In genomic region chr11:98563025-98563424, GRCm38 (mm10) we compare ENCODE assay signal across 31 mouse cellular contexts. TPM values are rescaled to one million over a fixed set of nuclear protein-coding genes. Genes with fewer than 3 reads are reported as not detected.
"Had no signal": no experiment of that assay in that cellular context is flagged by ENCODE, and none has a peak within 500 bp of the region (broad histone marks: within the 10 kb centered on the region; RNA-seq: fewer than 3 reads in every experiment).

No protein-coding gene starts in this region.

- DNase-seq: kidney, postnatal 10 days; kidney, postnatal 36 days; layer of hippocampus, postnatal 36 days; liver, embryonic 13.5 days; lung, adult 2 months; lung, postnatal 14 days; lung, postnatal 4 days; midbrain, embryonic 14.5 days; spleen, adult 18-20 months; thymus, adult 18-20 months; thymus, postnatal 36 days had no signal

- H3K27ac ChIP-seq: kidney, embryonic 15.5 days; left cerebral cortex, adult 2 months; liver, embryonic 13.5 days; stomach, embryonic 15.5 days had no signal

- H3K4me3 ChIP-seq: kidney, embryonic 15.5 days; left cerebral cortex, adult 2 months; liver, embryonic 13.5 days; stomach, embryonic 15.5 days had no signal

- H3K36me3 ChIP-seq: kidney, embryonic 15.5 days; liver, embryonic 13.5 days; stomach, embryonic 15.5 days had no signal

- H3K27me3 ChIP-seq: stomach, embryonic 15.5 days had no signal

- H3K4me1 ChIP-seq: kidney, embryonic 15.5 days; liver, embryonic 13.5 days; stomach, embryonic 15.5 days had no signal

RNA-seq across cellular contexts. Expression of gene Zpbp2, which starts 12.1 kb away (rescaled TPM):
- total RNA-seq: layer of hippocampus, postnatal 10 days; layer of hippocampus, postnatal 36 days; left cerebral cortex, adult 2 months; left cerebral cortex, postnatal 10 days; midbrain, postnatal 0 days had no signal
- polyA plus RNA-seq: liver, adult 2 months; lung, embryonic 16.5 days; midbrain, embryonic 14.5 days; neural tube, embryonic 14.5 days had no signal

RNA-seq across cellular contexts. Expression of gene Ikzf3, which starts 17.2 kb away (rescaled TPM):
- total RNA-seq: layer of hippocampus, adult 8-10 months; layer of hippocampus, postnatal 10 days; layer of hippocampus, postnatal 36 days; left cerebral cortex, postnatal 36 days had no signal
- polyA plus RNA-seq: limb, embryonic 11.5 days; midbrain, embryonic 14.5 days; neural tube, embryonic 11.5 days had no signal

RNA-seq across cellular contexts. Expression of gene Lrrc3c, which starts 35.1 kb away (rescaled TPM):
- total RNA-seq: layer of hippocampus, adult 8-10 months; layer of hippocampus, postnatal 10 days; layer of hippocampus, postnatal 36 days; left cerebral cortex, adult 2 months; left cerebral cortex, postnatal 10 days; left cerebral cortex, postnatal 36 days; liver, adult 2 months; megakaryocyte progenitor cell, adult 5-6 weeks; megakaryocyte-erythroid progenitor cell, adult 5-6 weeks; midbrain, postnatal 0 days had no signal
- polyA plus RNA-seq: kidney, embryonic 15.5 days; limb, embryonic 11.5 days; limb, embryonic 14.5 days; liver, adult 2 months; liver, embryonic 13.5 days; liver, embryonic 16.5 days; lung, adult 2 months; lung, embryonic 16.5 days; midbrain, embryonic 11.5 days; midbrain, embryonic 14.5 days; midbrain, postnatal 0 days; neural tube, embryonic 11.5 days; neural tube, embryonic 14.5 days; stomach, embryonic 15.5 days; testis, adult 2 months; urinary bladder, adult 2 months had no signal
